Mouse (Mus musculus) layer of hippocampus, adult 2 months (tissue): ENCODE results near the gene Gbx1. TPM values are rescaled to one million over a fixed set of nuclear protein-coding genes. Genes with fewer than 3 reads are reported as not detected.
"Not testable (repeated sequence)": the region's sequence is repeated elsewhere in the genome, so short reads cannot be mapped to it uniquely, and the experiment has no call there.

ENCODE experiments used
- DNase-seq, 2 experiments: peaks; one replicate each; pipeline ENCODE4 v3.0.0; 2022; ENCODE audit warnings: low spot score in 2 of 2
- H3K27ac ChIP-seq: fragments of 200-600 bp; 2 replicates; pipeline ENCODE4 v1.8.1; 2022
- H3K4me3 ChIP-seq: fragments of 200-600 bp; 2 replicates; pipeline ENCODE4 v1.8.1; 2022; ENCODE audit warnings: mild to moderate bottlenecking
- CTCF ChIP-seq: fragments of 200-600 bp; conservative IDR thresholded peaks from 2 replicates; pipeline ENCODE4 v1.8.1; 2022; ENCODE audit warnings: antibody characterized with exemption, mild to moderate bottlenecking, moderate library complexity
- long read RNA-seq, 2 experiments: library from polyadenylated mRNA; stranded (forward); transcript quantifications; one replicate each; pipeline ENCODE4 v2.0.0; 2021; ENCODE audit warnings: borderline mapping rate in 2 of 2
- total RNA-seq, 2 experiments: library from RNA; stranded (reverse); gene quantifications; 2 replicates each; pipeline ENCODE4 v1.2.3; 2021

Gene Gbx1
- total RNA-seq = under 1 TPM in 1 of 2 experiments, not detected in 1; 0.10 TPM
- long read RNA-seq, experiment 1 = 0 reads
- long read RNA-seq, experiment 2 = 0 reads

- no peak; the same call in 1 of the 2 replicates for TF ChIP-seq CTCF
- DNase-seq = no peak
- Histone ChIP-seq H3K4me3 (peak within 1 kb of the TSS; percentile 37), H3K27ac (no peak within 1 kb of the TSS)
These were observed at the start of gene Gbx1 for GRCm38 (mm10) chr5:24526889-24527230. Gene Gbx1, minus strand, starts transcription at chr5:24527202.

- Histone ChIP-seq H3K4me3 (peak overlapping the region; percentile 87), H3K27ac (peak overlapping the region; percentile 88)
- DNase-seq = no peak
- TF ChIP-seq CTCF = no peak
These were observed 49.8 kb upstream of the Gbx1 start for GRCm38 (mm10) chr5:24576801-24577182.

- Histone ChIP-seq H3K27ac (no peak overlapping the region), H3K4me3 (no peak overlapping the region; the same call in 1 of the 2 replicates)
- no peak for DNase-seq
- TF ChIP-seq CTCF = no peak
These were observed 48.9 kb upstream of the Gbx1 start for GRCm38 (mm10) chr5:24575948-24576347.

- no peak for DNase-seq
- Histone ChIP-seq H3K4me3 (no peak within 1 kb of the TSS), H3K27ac (no peak within 1 kb of the TSS)
- no peak for TF ChIP-seq CTCF
These were observed 29.7 kb upstream of the Gbx1 start, which contains the start of gene 4931409K22Rik for GRCm38 (mm10) chr5:24556709-24557108. Gene 4931409K22Rik, minus strand, starts transcription at chr5:24556809.

DNA sequence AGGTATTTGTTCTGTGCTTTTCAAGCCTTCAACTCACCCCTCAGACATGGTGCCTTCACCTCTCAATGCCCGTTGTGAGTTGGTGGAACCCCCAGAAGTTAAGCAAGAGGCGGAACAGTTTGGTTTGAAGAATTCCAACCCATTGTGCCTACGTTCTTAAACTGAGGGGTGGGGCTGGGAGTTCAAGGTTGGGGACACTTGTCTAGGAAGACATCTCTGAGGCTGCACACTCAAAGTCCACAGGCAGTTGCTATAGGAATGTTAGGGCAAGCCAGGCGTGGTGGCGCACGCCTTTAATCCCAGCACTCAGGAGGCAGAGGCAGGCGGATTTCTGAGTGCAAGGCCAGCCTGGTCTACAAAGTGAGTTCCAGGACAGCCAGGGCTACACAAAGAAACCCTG is 28.3 kb upstream of the Gbx1 start:
- H3K27ac ChIP-seq, H3K4me3 ChIP-seq, DNase-seq: not testable (repeated sequence)

GRCm38 (mm10) chr5:24553621-24554244 is 26.7 kb upstream of the Gbx1 start:
- DNase-seq = no peak
- Histone ChIP-seq H3K4me3 (no peak overlapping the region), H3K27ac (no peak overlapping the region)
- no peak for TF ChIP-seq CTCF

DNA sequence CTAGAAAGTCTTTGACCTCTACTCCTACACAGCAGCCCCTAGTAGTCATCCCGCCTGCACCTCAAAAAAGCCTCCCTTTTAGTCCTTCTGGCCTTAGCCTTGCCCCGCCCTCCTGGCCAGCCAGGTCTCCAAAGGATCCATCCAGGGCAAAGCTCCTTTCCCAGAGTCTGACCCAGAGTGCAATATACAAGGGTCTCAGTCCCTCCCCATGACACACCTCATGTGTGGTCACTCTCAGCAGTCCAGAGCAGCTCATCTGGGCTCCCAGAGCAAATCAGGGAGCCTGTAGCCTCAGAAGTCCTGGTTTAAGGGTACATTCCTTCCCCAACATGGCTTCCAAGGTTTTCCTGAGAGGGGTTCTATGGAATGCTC is 24.3 kb upstream of the Gbx1 start:
- Histone ChIP-seq H3K27ac (no peak overlapping the region), H3K4me3 (no peak overlapping the region; the same call in 1 of the 2 replicates)
- no peak for DNase-seq
- no peak for TF ChIP-seq CTCF

- H3K27ac ChIP-seq = no peak overlapping the region
- peak; percentile 65 to 67 for DNase-seq
- no peak for TF ChIP-seq CTCF
- H3K4me3 ChIP-seq = peak overlapping the region; percentile 15; the same call in 1 of the 2 replicates
These were observed 23.8 kb upstream of the Gbx1 start for GRCm38 (mm10) chr5:24550598-24551316.

DNA sequence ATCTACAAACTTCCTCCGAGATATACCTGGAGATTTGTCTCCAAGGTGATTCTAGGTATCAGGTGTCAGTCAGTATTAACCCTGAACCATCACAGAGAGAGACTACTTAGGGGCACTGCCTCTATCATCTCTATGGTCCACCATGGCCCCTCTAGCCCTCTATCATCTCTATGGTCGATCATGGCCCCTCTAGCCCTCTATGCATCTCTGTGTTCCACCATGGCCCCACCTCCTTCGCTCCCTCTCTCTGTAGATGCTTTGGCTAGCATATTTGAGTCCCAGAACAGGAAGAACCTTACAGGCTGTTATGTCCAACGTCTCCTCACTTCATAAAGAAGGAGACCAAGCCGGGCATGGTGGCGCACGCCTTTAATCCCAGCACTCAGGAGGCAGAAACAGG is 15.6 kb upstream of the Gbx1 start:
- no peak overlapping the region for H3K27ac ChIP-seq
- H3K4me3 ChIP-seq = no peak overlapping the region
- DNase-seq = no peak
- TF ChIP-seq CTCF = no peak

GRCm38 (mm10) chr5:24541144-24541569 is 14.2 kb upstream of the Gbx1 start:
- TF ChIP-seq CTCF = no peak
- no peak overlapping the region for H3K27ac ChIP-seq
- no peak for DNase-seq
- H3K4me3 ChIP-seq = no peak overlapping the region

- no peak within 1 kb of the TSS for H3K4me3 ChIP-seq
- no peak for TF ChIP-seq CTCF
- peak in 1 of 2 experiments; percentile 30 for DNase-seq
- H3K27ac ChIP-seq = no peak within 1 kb of the TSS
These were observed 13.6 kb upstream of the Gbx1 start, which contains the start of gene Asb10 for GRCm38 (mm10) chr5:24540387-24541143. Gene Asb10, minus strand, starts transcription at chr5:24540978.

- no peak for TF ChIP-seq CTCF
- DNase-seq = no peak
These were observed 12.7 kb upstream of the Gbx1 start for GRCm38 (mm10) chr5:24539571-24540296.

GRCm38 (mm10) chr5:24537618-24538017 is 10.6 kb upstream of the Gbx1 start:
- no peak for DNase-seq
- TF ChIP-seq CTCF = no peak
- no peak overlapping the region for H3K4me3 ChIP-seq
- no peak overlapping the region for H3K27ac ChIP-seq

More at GRCm38 (mm10) chr5:24539571-24540296, 12.7 kb upstream of the Gbx1 start:
- Histone ChIP-seq H3K27ac (no peak overlapping the region), H3K4me3 (no peak overlapping the region)
